Mouse (Mus musculus): Measurements from ENCODE around the gene Spryd3. TPM values are rescaled to one million over a fixed set of nuclear protein-coding genes. Genes with fewer than 3 reads are reported as not detected.
A peak's percentile ranks its signal among the peaks of the same experiment; 100 is the strongest.

The Spryd3 gene
- total RNA-seq, 2 experiments from 2014 or later = 7.1 to 7.9 TPM

DNA sequence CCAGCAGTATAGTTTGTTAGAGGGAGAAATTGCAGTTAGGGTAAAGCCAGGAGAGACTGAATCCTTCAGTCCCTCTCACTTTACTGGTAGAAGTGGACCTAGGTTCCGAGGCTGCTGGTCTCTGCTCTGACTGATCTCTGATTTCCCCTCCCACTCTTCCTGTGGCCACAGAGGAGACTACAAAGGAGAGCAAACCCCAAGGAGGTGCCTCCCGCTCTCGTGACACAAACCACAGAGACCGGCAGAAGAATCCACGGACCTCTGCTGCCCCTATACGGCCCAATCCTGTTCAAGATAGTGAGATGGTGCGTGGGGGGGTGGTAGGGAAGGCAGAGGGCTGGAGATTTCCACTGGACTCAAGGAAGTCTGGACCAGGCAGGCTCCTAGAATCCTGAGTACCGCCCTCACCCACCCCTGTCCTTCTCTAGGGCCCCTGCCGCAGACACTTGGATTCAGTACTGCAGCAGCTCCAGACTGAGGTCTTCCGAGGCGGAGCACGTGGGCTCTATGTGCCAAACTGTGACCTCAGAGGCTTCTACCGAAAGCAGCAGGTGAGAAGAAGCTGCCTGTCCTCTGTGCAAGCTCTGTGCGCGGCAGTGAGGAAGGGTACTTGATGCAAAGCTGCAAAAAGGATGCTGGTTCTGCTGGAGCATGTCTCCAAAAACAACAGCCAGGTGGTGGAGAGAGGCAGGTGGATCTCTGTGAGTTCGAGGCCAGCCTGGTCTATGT is 11.8 kb upstream of the Spryd3 start:
- no peak for DNase-seq

DNA sequence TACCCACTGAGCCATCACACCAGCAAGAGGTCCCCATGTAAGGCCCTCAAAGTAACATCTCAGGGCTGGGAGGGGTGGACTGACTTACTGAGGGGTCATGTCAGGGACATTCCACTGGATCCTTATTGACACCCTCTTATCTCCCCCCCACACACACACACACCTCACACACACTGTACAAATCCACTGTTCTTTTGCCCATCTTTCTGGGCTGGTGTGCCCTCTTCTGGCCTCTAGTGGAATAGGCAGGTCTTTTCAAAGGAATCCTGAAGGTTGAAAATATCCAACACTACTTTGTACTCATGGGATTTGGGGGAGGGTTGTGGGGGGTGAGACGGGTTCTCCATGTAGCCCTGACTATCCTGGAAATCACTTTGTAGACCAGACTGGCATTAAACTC is 10.8 kb upstream of the Spryd3 start:
- DNase-seq = no peak

DNA sequence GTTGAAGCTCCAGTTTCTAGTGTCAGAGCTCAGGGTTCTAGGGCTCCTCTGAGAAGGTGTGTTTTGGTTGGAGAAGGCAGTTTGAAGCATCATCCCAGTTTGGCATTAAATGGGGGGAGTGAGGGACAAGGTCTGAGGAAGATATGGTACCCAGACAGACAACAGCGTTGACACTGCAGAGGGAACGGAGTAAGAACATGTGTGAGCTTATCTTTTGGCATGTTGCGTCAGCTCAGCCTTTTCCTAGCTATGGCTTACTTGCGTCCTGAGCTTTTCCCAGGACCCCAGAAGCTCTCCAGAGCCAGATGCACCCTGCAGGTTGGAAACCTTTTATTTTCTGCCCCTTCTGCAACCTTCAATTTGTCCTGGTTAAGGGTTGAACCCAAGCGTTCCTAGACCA is 10.1 kb upstream of the Spryd3 start:
- no peak for DNase-seq

DNA sequence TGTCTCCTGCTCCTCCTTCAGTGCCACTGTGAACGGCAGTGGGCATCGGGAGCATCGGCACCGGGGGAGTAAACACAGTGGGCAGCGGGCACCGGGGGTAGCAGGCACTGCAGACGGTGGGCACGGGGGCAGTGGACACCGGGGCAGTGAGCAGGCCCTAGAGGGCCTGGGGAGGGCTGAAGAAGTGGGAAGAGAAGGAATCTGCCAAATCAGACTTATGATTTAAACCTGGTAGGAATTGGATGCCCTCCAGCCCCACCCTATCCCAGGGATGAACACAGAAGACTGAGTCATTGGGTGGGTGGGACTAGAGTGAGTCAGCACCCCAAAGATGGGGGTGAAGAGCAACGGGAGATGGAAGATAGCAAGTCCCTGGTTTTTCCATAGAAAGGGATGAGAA is 9.3 kb upstream of the Spryd3 start:
- DNase-seq = peak; percentile 69

DNA sequence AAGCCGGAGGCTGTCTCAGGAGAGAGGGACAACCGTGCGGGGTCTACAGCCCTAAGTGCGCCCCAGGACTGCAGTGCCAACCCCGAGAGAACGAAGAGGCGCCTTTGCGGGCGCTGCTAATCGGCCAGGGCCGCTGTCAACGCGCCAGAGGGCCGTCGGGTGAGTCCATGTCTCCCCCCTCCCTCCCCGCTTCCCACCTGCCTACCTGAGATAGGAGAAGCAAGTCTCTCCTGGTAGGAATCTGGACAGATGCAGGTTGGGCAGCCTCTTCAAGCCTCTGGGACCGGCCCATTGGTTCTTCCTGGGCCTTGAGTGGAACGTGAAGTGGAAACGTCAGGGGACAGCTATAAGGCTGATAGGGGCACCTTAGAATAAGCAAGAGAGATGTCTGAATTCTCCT is 8.7 kb upstream of the Spryd3 start:
- no peak for DNase-seq

DNA sequence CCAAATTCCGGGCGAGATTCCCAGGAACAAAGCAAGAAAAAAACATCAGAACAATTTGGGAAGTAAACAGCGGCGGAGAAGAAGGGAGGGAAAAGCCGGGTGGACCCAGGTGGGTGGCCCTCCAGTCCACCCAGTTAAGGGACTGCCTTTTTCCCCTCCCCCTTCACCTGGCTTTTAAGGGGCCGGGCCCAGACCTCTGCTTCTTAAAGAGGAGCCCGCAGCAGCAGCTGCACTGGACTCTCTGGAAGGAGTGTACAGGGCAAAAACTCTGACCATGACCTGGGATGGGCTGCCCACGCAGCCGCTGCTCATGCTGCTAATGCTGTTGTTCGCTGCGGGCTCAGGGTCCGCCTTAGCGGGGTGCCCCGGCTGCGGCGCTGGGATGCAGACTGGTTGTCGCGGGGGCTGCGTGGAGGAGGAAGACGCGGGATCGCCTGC is 8.3 kb upstream of the Spryd3 start, which contains the start of gene Igfbp6:
Gene Igfbp6, plus strand, starts transcription at position 89 of the 438 bp plus-strand sequence.
- peak; percentile 59 for DNase-seq

DNA sequence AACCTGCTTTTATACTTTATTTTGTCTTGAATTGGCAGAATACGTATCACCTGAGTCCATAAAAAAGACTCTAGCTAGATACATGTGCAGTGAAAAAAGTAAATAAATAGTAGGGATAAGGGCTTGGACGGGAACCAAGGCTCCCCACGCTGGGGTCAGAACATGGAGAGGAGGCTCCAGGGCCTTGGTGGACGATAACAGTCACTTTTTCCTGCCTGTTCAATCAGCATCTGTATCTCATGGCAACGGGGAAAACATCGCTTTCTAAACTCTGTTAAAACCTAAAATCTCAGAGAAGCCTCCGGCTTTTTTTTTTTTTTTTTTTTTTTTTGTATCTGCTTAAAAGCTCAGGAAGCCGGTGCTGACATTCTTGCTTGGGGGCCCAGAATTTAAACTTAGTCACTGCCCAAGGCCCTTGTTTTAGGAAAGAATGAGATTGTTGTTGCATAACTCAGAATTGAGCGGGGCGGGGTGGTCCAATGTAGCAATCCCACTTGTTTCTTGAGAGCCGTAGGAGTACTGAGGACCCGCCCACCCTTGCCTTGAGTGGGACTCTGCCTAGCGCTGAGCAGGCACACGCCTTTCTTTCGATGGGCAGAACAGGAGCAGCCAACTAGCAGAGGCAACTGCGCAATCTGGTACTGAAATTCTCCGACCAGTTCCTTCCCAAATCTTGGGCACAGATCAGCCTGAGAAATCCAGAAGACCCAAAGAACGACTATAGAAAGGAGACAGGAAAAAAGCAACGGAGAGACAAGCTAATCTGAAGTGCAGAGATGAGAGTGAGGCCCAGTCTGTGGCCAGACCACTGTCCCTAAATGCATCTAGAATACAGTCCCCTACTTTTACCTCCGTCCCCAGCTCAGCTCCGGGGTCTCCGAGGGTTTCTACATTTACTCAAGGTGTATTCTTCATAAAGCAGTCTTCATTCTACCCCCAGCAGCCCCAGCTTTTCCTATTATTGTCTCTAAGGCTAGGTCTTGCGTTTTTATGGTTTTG is 7.2 kb upstream of the Spryd3 start:
- peak; percentile 68 for DNase-seq

DNA sequence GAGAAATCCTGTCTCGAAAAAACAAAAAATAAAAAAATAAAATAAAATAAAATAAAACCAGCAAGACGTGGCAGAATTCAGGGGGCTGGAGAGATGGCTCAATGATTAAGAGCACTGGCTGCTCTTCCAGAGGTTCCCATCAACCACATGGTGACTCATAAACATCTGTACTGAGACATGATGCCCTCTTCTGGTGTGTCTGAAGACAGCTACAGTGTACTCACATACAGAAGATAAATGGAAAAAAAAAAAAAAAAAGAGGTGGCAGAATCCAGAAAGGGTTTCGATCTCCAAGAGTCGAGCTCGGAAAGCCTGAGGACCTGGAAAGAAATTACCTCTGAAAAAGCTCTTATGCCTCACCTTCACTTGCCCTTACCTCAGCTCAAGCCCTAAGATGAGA is 5.1 kb upstream of the Spryd3 start:
- DNase-seq = no peak

DNA sequence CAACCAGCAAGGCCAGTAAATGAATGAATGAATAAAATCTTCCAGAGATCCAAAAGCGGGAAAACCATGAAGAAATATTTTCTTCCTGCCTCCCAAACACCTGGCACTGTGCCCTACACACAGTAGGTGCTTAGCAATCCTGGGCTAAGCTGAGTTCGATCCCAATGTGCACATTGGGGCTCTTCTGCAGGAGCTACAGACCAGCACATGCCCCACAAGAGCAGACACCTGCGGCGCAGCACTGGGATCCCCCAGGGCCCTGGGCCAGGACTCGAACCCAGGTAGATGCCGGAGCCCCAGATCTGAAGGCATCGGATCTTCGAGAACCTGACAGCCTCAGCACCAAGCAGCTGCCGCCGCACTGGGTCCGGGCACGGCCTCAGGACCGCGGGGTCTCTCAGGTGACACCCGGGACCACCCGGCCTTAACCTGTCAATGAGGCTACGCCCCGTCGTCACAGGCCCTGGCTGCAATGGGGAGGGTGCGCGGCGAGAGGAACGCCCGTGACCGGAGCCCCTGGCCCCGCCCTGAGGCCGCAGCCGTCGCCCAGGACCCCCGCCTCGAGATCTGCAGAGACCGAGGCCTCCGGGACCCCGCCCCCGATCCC is 409 bp downstream of the Spryd3 start:
- no peak for DNase-seq

DNA sequence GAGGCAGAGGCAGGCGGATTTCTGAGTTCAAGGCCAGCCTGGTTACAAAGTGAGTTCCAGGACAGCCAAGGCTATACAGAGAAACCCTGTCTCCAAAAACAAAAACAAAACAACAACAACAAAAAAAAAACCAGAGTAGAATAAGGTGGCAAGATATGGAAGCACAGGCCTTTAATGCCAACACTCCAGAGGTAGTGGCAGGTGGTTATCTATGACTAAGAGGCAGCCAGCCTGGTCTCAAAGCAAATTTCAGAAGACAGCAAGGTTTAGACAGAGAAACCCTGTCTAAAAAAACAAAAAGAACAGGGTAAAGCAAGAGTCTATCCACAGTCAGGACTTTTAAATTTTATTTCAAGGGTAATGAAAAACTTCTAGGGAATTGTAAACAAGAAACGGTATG is 1.3 kb downstream of the Spryd3 start:
- DNase-seq = no peak

DNA sequence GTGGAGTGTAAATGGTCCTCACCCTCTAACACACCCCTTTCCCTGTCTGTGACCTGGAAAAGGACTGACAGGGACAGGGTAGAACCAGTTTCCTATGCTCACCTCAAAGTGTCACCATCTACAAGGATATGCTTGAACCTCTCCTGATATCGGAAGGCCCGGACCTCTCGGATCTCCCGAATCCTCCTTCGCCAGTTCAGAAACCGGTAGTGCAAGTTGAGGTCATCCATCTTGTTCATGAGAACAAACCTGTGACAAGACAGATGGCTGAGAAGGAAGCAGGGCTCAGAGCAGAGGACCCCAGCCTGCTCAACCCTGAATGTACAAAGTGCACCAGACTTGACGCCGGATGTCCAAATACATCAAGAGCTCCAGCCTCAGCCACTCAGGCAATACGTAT is 2.7 kb downstream of the Spryd3 start:
- DNase-seq = no peak

DNA sequence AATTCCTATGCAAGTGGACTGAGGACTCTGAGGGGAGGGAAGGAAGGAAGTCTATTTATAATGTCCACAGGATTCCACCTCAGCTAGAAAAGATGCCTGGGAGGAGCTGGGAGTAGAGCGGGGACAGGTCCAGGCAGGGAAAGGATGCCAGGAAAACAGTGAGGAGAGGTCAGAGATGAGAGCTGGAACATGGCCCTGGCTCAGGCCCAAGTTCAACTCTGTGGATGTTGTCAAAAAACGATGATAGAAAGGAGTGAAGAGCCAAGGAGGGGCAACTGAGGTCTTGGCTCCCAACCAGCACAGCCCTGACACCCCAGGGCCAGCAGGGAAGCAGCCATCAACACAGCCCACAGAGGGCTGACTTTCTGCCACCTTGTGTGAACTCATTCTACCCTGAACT is 9.7 kb downstream of the Spryd3 start:
- peak; percentile 55 for DNase-seq

DNA sequence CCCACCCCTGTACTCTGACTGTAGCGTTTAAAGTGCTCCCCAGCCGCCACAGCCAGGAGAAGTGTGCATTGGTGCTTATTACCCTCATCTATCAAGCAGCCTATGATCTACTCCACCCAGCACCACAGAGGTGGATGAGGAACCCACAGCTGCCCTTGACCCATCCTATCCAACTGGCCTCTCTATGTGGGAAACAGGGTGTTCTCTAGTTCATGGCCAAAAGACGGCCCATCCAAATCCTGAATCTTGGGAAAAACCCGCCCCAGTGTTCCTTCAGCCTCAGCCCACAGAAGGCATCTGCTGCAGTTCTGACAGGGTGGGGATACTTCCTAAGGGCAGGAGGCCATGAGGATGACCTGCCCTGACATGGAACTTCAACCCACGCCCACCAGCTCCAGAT is 15.5 kb downstream of the Spryd3 start:
- peak; percentile 77 for DNase-seq

DNA sequence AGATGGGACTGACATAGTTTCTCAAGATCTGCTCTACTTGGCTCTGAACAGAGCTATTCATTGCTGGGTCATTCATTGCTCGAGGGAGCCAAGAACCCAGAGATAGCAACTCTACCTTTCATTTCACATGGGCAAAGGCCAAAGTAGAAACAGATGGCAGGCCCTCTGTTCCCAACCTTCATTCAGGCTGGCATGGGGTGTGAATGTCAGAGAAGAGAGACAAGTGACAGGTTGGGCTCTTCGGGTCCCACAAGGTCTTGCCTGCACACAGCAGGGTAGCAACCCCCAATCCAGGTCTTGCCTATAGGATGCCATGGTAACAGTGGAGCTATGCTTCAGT is 16.2 kb downstream of the Spryd3 start:
- DNase-seq = no peak

DNA sequence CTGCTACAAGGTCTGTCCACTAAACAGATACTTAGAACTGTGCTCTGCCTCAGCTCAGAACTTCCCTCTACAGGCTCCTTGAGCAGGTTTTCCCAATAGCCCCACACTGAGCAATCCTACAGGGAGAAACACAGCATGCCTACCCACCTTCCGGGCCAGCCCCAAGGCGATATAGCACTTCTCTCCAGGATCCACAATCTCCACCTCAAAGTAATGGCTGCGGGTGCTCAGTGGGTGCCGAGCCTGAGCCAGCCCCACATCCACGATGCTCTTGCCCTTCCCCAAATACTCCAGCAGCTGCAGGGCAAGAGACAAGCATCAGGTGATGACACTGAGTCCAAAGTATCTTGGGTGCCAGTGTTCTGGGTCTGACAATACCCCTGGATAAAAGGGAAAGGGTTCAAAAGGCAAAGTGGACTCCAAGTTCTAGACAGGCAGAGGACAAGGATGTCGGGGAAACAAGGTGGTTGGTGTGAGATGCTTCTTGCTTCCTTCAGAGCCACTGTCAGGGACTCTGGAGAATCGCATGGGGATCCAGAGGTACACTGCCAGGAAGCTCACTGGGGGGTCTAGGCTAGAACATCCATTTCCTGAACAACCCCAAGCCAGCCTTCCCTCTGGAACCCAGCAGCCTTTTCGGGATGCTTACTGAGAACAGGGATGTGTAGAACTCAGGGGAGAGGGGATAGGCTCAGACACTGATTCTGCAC is 16.8 kb downstream of the Spryd3 start:
- no peak for DNase-seq

DNA sequence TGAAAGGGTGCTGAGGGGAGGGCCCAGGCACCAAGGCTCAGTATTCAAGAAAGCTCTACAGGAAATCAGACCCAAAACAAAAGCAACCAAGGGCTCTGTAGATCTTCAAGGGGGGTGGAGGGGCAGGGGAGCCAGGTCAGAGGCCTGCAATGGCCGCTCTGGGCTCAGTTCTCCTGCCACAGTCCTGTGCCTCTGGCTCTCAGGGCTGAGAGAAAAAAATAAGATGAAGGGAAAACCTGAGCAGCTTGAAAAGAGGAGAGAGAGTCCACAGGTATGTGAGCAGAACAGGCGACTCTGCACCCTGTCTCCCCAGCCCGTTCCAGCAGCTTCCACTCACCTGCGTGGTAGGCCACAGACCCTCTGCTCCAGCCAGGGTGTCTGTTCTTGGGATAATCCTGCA is 17.4 kb downstream of the Spryd3 start:
- DNase-seq = no peak

DNA sequence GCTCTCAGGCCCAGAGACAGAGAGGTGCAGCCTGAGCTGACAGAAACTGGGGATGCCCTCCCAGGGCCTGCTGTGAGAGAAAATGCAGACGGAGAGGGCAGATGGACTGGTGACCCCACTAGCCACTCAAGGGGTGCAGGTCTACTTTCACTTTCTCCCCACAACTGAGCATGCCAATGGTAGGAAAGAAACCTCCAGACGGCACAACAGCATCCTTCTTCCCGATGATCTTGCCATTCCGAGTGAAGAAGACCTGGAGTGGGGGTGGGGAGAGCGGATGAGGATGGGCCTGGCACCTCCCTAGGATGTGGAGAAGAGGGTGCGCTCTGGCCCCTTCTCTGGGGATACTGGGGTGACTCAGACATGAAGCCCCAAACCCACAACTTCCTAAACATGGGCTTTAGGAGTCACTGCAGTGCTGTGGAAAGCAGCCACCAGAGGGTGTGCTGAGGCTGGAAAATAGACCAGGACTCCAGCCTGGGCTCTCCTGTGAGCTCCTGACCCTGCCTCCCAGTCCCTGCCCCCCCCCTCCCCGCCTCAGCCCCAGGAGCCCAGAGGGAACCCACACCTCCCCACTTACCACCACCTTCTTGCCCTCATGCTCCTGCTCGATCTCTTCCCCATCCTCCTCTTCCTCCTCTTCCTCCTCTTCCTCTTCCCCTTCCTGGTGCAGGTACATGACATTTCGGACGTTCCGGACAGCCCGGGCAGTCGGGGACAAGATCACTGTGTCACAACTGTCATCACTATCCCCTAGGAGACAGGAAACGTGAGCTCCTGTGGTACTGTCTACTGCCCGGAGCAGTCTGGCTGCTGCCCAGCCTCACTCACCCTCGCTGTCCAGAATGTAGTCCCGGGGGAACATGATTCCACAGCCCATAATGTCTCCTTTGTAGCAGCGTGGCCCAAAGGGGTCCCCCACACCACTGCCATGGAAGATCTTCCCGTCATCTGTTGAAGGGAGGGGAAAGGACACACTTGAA is 18.3 kb downstream of the Spryd3 start:
- peak; percentile 49 for DNase-seq

DNA sequence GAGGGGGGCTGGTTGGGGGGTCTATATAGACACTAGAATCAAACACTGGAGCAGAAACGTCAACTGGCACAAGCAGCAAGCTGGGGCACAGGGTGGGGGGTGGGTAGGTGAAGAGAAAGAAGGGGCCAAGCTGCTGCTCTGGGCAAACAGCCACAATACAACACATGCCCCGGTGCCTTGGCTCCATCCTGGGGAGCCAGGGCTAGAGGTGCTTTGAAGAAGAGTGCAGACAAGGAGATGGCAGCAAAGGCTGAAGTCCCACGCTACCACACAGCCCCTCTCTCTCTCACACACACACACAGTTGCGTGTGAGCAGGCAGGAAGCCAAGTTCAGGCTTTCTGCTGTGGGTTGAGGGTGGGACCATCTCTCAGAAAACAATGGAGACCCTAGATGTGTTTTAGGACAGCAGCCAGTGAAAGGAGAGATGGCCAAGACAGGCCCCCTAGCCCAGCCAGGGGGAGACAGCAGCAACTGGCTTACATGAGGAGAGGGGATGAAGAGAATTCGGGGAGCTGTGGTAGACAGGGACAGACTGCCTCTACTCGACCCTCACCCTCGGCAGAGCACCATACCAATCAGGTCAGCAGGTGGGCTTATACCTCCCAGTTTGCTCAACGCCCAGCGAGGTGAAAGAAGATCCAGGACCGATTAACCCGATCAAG is 19.1 kb downstream of the Spryd3 start:
- no peak for DNase-seq

DNA sequence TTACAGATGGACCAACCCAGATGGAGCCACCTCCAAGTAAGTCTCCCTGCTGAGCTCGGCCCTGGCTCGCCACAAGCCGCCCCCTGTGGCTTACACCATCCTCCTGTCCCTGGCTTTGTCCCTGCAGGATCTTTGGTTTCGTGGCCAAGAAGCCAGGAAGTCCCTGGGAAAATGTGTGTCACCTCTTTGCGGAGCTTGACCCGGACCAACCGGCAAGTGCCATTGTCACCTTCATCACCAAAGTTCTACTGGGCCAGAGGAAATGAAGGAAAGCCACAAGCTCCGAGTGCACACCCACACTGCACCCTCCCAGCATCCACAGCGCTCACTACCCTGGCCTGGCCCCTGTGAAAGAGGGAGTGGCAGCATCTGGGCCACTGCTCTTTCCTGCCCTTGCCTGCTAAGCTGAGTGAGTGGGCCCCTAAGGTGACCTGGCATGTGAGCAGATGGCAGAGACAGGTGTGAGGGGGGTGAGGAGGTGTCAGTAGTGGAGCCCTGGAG is 20.3 kb downstream of the Spryd3 start:
- DNase-seq = no peak

DNA sequence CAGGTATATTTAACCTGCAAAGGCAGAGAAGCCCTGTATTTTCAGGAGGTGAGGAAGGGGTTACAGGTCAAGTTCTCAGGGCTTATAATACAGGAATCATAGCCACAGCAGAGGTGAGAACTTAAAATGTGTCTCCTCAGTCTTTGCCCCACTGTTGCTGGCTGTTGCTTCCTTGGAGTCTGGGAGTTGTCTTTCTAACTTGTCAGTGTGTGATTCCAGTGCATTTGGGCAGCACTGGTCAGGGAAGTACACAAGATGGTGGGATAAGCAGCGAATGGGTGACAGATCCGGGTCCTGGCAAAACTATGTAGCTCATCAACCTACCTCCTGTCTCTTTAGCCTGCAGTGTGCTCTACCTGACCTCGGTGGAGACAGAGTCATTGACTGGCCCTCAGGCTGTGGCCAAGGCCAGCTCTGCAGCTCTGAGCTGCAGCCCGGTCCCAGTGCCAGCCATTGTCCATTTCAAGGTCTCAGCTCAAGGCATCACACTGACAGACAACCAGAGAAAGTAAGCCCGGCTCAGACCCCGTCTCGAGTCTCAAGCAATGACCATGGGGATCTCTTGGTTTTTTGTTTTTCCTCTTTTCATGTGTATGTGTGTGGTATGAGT is 21.3 kb downstream of the Spryd3 start:
- no peak for DNase-seq
